Mouse (Mus musculus) myocyte (in vitro differentiated cells): ENCODE data around the gene C730034F03Rik.

ENCODE experiments used
- MAX ChIP-seq: IDR thresholded peaks from one replicate; pipeline ENCODE4 v1.6.1; 2011; ENCODE audit warnings: low read depth, mild to moderate bottlenecking, control low read depth
- MYOD1 ChIP-seq, 3 experiments: IDR thresholded peaks; one replicate each; pipeline ENCODE4 v1.6.1; 2011; ENCODE audit warnings: control low read depth in 2 of 3, low read depth in 2 of 3, mild to moderate bottlenecking in 2 of 3, moderate library complexity in 1 of 3; ENCODE audit not compliant: insufficient read length in 2 of 3, control insufficient read depth in 1 of 3
- MYOG ChIP-seq, 3 experiments: IDR thresholded peaks; one replicate each; pipeline ENCODE4 v1.6.1; 2011; ENCODE audit warnings: control low read depth in 2 of 3, low read depth in 2 of 3, mild to moderate bottlenecking in 2 of 3; ENCODE audit not compliant: insufficient read length in 2 of 3, control insufficient read depth in 1 of 3, insufficient read depth in 1 of 3
- POLR2A ChIP-seq: IDR thresholded peaks from one replicate; pipeline ENCODE4 v1.6.1; 2011; ENCODE audit warnings: low read depth, mild to moderate bottlenecking, control low read depth, moderate library complexity; ENCODE audit not compliant: insufficient read length
- POLR2AphosphoS2 ChIP-seq: IDR thresholded peaks from one replicate; pipeline ENCODE4 v1.6.1; 2011; ENCODE audit warnings: low read depth, control low read depth; ENCODE audit not compliant: insufficient read length
- SRF ChIP-seq: IDR thresholded peaks from one replicate; pipeline ENCODE4 v1.6.1; 2011; ENCODE audit warnings: low read depth; ENCODE audit not compliant: control insufficient read depth, insufficient read length
- TCF12 ChIP-seq: IDR thresholded peaks from one replicate; pipeline ENCODE4 v1.6.1; 2011; ENCODE audit warnings: mild to moderate bottlenecking, control low read depth; ENCODE audit not compliant: poor library complexity, insufficient read depth, severe bottlenecking
- TCF3 ChIP-seq: IDR thresholded peaks from one replicate; pipeline ENCODE4 v1.6.1; 2011; ENCODE audit warnings: low read depth, control low read depth; ENCODE audit not compliant: insufficient read length

- no peak for TF ChIP-seq POLR2A
- TF ChIP-seq MAX = no peak
- TF ChIP-seq SRF = no peak
- TF ChIP-seq MYOD1 (IDR thresholded peaks at IDR 0.05; ENCODE audit: control insufficient read depth in 1 of 3, insufficient read length in 2 of 3, low read depth in 2 of 3) = no peak
- TF ChIP-seq POLR2AphosphoS2 = no peak
- TF ChIP-seq TCF12 = no peak
- TF ChIP-seq MYOG (IDR thresholded peaks at IDR 0.05; ENCODE audit: control insufficient read depth in 1 of 3, insufficient read depth in 1 of 3, insufficient read length in 2 of 3, low read depth in 2 of 3) = no peak
- TF ChIP-seq TCF3 = no peak
Observed at GRCm38 (mm10) chr15:89415282-89415681, 14.1 kb upstream of the C730034F03Rik start.
